Mouse (Mus musculus) gastrocnemius, adult 2 months (tissue): ENCODE measurements around the gene Jsrp1. TPM values are rescaled to one million over a fixed set of nuclear protein-coding genes. Genes with fewer than 3 reads are reported as not detected.

Source experiments
- DNase-seq: peaks from one replicate; pipeline ENCODE4 v3.0.0; 2022
- H3K27ac ChIP-seq: fragments of 200-600 bp; 2 replicates; pipeline ENCODE4 v1.8.1; 2022; ENCODE audit warnings: mild to moderate bottlenecking
- H3K4me3 ChIP-seq: fragments of 200-600 bp; 2 replicates; pipeline ENCODE4 v1.8.1; 2022; ENCODE audit warnings: mild to moderate bottlenecking, moderate library complexity
- CTCF ChIP-seq: fragments of 200-600 bp; IDR thresholded peaks from 2 replicates; pipeline ENCODE4 v1.8.1; 2022; ENCODE audit warnings: antibody characterized with exemption, mild to moderate bottlenecking, moderate library complexity
- intact Hi-C: fragments of 180-260 bp; cut with DNase I; formaldehyde crosslinking; loops from one replicate; pipeline ENCODE4 v1.15.1; 2025
- total RNA-seq, 2 experiments: library from RNA; stranded (reverse); gene quantifications; 2 replicates each; pipeline ENCODE4 v1.2.3; 2021

The Jsrp1 gene
- total RNA-seq, 2 experiments from 2014 or later, result 397 to 414 TPM

DNA sequence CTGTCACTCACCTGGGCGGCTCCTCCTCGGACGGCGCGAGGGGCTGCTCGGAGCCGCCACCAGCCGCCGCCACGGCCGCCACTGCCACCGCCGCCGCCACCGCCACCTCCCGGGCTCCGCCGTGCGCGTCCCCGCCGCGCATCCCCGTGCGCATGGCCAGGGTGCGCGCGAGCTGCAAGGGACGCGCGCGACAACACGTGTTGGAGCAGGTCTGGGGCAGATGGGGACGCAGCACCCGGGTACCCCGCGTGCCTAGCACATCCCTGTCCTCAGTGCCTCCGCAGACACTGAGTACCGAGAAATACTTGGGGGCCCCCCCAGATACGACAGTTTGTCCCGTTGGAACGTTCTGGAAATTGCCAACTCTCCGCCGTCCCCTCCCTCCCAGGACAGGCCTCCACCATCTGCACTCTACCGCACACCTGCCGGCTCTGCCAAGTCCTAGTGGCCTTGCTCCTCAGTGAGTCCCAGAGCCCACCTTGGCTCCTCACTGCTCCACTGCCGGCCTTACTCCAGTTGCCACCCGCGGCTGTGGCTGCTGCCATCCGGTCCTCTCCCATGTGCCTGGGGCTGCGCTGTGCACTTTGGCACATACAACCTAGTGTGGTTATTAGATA, 30.7 kb upstream of the Jsrp1 start, which contains the start of gene Lingo3:
Gene Lingo3 (minus strand): TSS at position 109 of the 617 bp plus-strand sequence.
- peak; percentile 81 for DNase-seq
- H3K4me3 ChIP-seq, result peak within 1 kb of the TSS; percentile 78
- peak within 1 kb of the TSS; percentile 79 for H3K27ac ChIP-seq
- no peak for TF ChIP-seq CTCF
- intact Hi-C loops, result no loop called here

GRCm38 (mm10) chr10:80843087-80843930, 30.0 kb upstream of the Jsrp1 start:
- H3K4me3 ChIP-seq, result peak overlapping the region; percentile 78

GRCm38 (mm10) chr10:80842334-80842733, 29.0 kb upstream of the Jsrp1 start:
- Histone ChIP-seq H3K4me3 (no peak overlapping the region), H3K27ac (no peak overlapping the region)
- no peak for TF ChIP-seq CTCF
- intact Hi-C loops, result no loop called here
- DNase-seq, result no peak

More at GRCm38 (mm10) chr10:80843087-80843930, 30.0 kb upstream of the Jsrp1 start:
- H3K27ac ChIP-seq, result peak overlapping the region; percentile 79
- DNase-seq, result no peak
- no peak for TF ChIP-seq CTCF
- intact Hi-C loops, result no loop called here

DNA sequence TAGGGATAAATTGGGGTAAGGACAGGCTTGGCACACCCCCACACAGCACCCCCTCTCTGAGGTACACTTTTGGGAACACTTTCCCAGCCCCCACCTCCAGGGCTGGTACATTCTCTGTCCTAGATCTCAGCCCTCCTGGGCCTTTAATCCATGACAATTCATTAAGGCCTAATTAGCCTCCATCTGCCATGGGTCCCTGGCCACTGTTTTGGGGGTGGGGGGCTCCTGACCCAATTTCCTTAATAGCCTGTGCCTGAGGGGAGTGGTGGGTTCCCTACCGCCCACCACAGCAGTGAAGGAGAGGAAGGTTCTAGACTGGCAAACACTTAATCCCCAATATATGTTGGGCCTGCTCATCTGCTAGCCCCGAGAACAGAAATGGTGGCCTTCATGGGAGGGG, 28.4 kb upstream of the Jsrp1 start:
- H3K27ac ChIP-seq, result no peak overlapping the region
- no peak for DNase-seq
- intact Hi-C loops, result no loop called here
- TF ChIP-seq CTCF, result no peak
- no peak overlapping the region for H3K4me3 ChIP-seq

DNA sequence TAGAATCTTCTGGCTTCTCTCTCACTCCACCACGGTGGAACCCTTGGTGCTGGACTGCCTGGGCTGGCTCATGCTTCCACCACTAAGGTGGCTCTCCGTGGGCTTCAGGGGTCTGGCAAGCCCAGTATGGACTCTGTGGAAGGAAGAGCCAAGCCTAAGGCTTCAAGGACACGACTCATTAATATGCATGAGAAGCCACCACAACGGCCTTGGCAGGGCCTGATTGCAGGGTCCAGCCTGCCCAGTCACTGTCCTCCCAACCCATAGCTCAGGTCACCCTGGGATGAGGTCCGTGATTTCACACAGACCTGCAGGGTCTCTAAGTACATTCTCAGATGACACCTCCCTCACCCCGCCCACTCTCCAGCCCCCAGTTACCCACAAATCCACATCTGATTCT, 26.6 kb upstream of the Jsrp1 start:
- Histone ChIP-seq H3K27ac (no peak overlapping the region; the same call in 1 of the 2 replicates), H3K4me3 (no peak overlapping the region)
- DNase-seq, result no peak
- no peak for TF ChIP-seq CTCF
- intact Hi-C loops, result no loop called here

- DNase-seq, result no peak
- H3K4me3 ChIP-seq, result no peak overlapping the region
- H3K27ac ChIP-seq, result peak overlapping the region; percentile 86
- intact Hi-C loops, result no loop called here
- no peak for TF ChIP-seq CTCF
Observed at GRCm38 (mm10) chr10:80838346-80838912, 25.1 kb upstream of the Jsrp1 start.

- TF ChIP-seq CTCF, result no peak
- intact Hi-C loops, result no loop called here
- Histone ChIP-seq H3K4me3 (no peak overlapping the region), H3K27ac (peak overlapping the region; percentile 86)
- peak; percentile 87 for DNase-seq
Observed at GRCm38 (mm10) chr10:80837827-80838226, 24.5 kb upstream of the Jsrp1 start.

- H3K27ac ChIP-seq, result peak overlapping the region; percentile 86
Observed at GRCm38 (mm10) chr10:80836949-80837379, 23.7 kb upstream of the Jsrp1 start.

GRCm38 (mm10) chr10:80835617-80836016, 22.3 kb upstream of the Jsrp1 start:
- intact Hi-C loops, result no loop called here

More at GRCm38 (mm10) chr10:80836949-80837379, 23.7 kb upstream of the Jsrp1 start:
- no peak for TF ChIP-seq CTCF
- no peak overlapping the region; the same call in 1 of the 2 replicates for H3K4me3 ChIP-seq
- peak; percentile 78 for DNase-seq
- intact Hi-C loops, result no loop called here

DNA sequence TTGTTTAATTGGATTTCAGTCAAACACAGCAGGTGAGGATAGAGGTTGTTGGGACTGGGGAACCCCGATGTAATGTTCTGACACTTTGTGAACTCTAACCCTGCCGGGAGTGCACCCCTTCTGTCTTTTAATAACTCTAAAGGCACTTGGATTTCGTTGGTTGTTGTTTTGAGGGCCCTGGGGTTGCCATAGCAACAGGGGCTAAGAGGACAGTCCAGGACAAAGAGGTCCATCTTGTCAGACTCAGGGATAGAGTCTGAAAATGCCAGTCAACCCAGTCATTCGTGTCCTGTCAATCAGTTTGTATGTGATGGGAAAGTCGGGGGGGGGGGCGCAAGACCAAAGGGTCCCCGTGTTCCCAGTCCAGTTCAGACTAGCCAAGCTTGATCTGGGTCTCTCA, 19.5 kb upstream of the Jsrp1 start:
- DNase-seq, result no peak
- intact Hi-C loops, result no loop called here

More at GRCm38 (mm10) chr10:80835617-80836016, 22.3 kb upstream of the Jsrp1 start:
- Histone ChIP-seq H3K4me3 (no peak overlapping the region), H3K27ac (no peak overlapping the region)
- peak; percentile 21 for DNase-seq
- no peak for TF ChIP-seq CTCF

GRCm38 (mm10) chr10:80831136-80831535, 17.8 kb upstream of the Jsrp1 start:
- peak; percentile 68 for DNase-seq
- Histone ChIP-seq H3K4me3 (no peak overlapping the region), H3K27ac (peak overlapping the region; percentile 46; the same call in 1 of the 2 replicates)
- intact Hi-C loops, result no loop called here
- TF ChIP-seq CTCF, result no peak

More for the DNA sequence above, 19.5 kb upstream of the Jsrp1 start:
- no peak overlapping the region for H3K27ac ChIP-seq
- H3K4me3 ChIP-seq, result no peak overlapping the region
- TF ChIP-seq CTCF, result no peak
